In genomic region chr2:25228995-25229530, GRCm38 (mm10) we compare ENCODE assay signal across 8 mouse cellular contexts. TPM values are rescaled to one million over a fixed set of nuclear protein-coding genes. Genes with fewer than 3 reads are reported as not detected.
DNase-seq lines count a peak whose midpoint lies in the region; ATAC-seq and TF ChIP-seq lines count a peak whose summit lies in the region.
"Had no signal": no experiment of that assay in that cellular context is flagged by ENCODE, and none has a peak within 500 bp of the region (broad histone marks: within the 10 kb centered on the region; RNA-seq: fewer than 3 reads in every experiment).

No protein-coding gene starts in this region.

- no peak for TF ChIP-seq POLR2A in myocyte (IDR thresholded peaks at IDR 0.05; ENCODE audit: insufficient read length, low read depth)

- TF ChIP-seq CTCF in left cerebral cortex, adult 2 months (IDR thresholded peaks at IDR 0.05), result no peak

- DNase-seq in left cerebral cortex, adult 2 months (ENCODE audit: extremely low spot score in 1 of 2, low spot score in 2 of 2), result no peak
- no peak for DNase-seq in left cerebral cortex, postnatal 25 days (ENCODE audit: low spot score in 2 of 2)
- no peak for DNase-seq in embryo, embryonic 9.5 days (ENCODE audit: extremely low spot score)
- no peak for DNase-seq in frontal cortex, postnatal 25 days (ENCODE audit: low spot score in 2 of 2)

- H3ac ChIP-seq in myocyte (ENCODE audit: control insufficient read depth, insufficient read length), result no peak overlapping the region

- ATAC-seq in forebrain, embryonic 13.5 days, result no peak
- ATAC-seq in intestine, embryonic 15.5 days, result no peak

- H3K36me3 ChIP-seq in forebrain, embryonic 13.5 days (ENCODE audit: poor library complexity, severe bottlenecking), result no peaks in the 10 kb centered on the region
- no peaks in the 10 kb centered on the region for H3K36me3 ChIP-seq in intestine, embryonic 15.5 days
- no peaks in the 10 kb centered on the region for H3K36me3 ChIP-seq in myocyte (ENCODE audit: control insufficient read depth, insufficient read depth)

- H3K27me3 ChIP-seq in forebrain, embryonic 13.5 days, result peaks cover 18% of the 10 kb centered on the region; the same call in 1 of the 2 replicates
- H3K27me3 ChIP-seq in intestine, embryonic 15.5 days (replicated peaks), result 0 out of 2 replicates have a peak, but pooled peaks cover 6% of the 10 kb centered on the region
- peaks cover 43% of the 10 kb centered on the region for H3K27me3 ChIP-seq in myocyte (ENCODE audit: control insufficient read depth, insufficient read depth, insufficient read length)

- H3K79me2 ChIP-seq in myocyte (ENCODE audit: control insufficient read depth, insufficient read depth), result no peaks in the 10 kb centered on the region

- intact Hi-C loops in left cerebral cortex, adult 2 months (cut with DNase I), result loop anchor here (2.0 kb wide), 3 partner anchors 24 to 36 kb away; partner anchors contain the start of gene Tprn
- intact Hi-C loops in left cerebral cortex, postnatal 25 days (cut with DNase I), result loop anchor here (1.0 kb wide), 1 partner anchor 36 kb away; no protein-coding TSS in a partner anchor

- no peaks in the 10 kb centered on the region for H3K9me3 ChIP-seq in forebrain, embryonic 13.5 days (replicated peaks)
- no peaks in the 10 kb centered on the region for H3K9me3 ChIP-seq in intestine, embryonic 15.5 days

- H3K4me3 ChIP-seq in left cerebral cortex, adult 2 months, result no peak overlapping the region; the same call in 1 of the 2 replicates
- no peak overlapping the region for H3K4me3 ChIP-seq in forebrain, embryonic 13.5 days
- H3K4me3 ChIP-seq in intestine, embryonic 15.5 days (replicated peaks), result peak overlapping the region; percentile 7; the same call in 1 of the 2 replicates
- H3K4me3 ChIP-seq in myocyte, result peak overlapping the region; percentile 6

- H3K4me1 ChIP-seq in forebrain, embryonic 13.5 days, result peaks cover 17% of the 10 kb centered on the region
- peaks cover 11% of the 10 kb centered on the region for H3K4me1 ChIP-seq in intestine, embryonic 15.5 days (replicated peaks)

- H3K4me2 ChIP-seq in forebrain, embryonic 13.5 days, result peak overlapping the region; percentile 46; the same call in 1 of the 2 replicates
- peak overlapping the region; percentile 50 for H3K4me2 ChIP-seq in intestine, embryonic 15.5 days (replicated peaks)
- H3K4me2 ChIP-seq in myocyte (ENCODE audit: low read depth), result peak overlapping the region; percentile 75

- 69% methylated on average over 6 of the region's 6 CpGs for WGBS in forebrain, embryonic 13.5 days
- WGBS in intestine, embryonic 15.5 days, result 64% methylated on average over 6 of the region's 6 CpGs

- peak overlapping the region; percentile 82 for H3K27ac ChIP-seq in left cerebral cortex, adult 2 months
- H3K27ac ChIP-seq in forebrain, embryonic 13.5 days, result no peak overlapping the region
- H3K27ac ChIP-seq in intestine, embryonic 15.5 days, result peak overlapping the region; percentile 46

- H3K9ac ChIP-seq in forebrain, embryonic 13.5 days, result peak overlapping the region; percentile 52; the same call in 1 of the 2 replicates
- H3K9ac ChIP-seq in intestine, embryonic 15.5 days, result peak overlapping the region; percentile 21; the same call in 1 of the 2 replicates

TF ChIP-seq in myocyte, 11 proteins besides CTCF, POLR2A, EP300 and RAD21:
- TF ChIP-seq MYOD1 (IDR thresholded peaks at IDR 0.05; ENCODE audit: control insufficient read depth in 1 of 3, insufficient read length in 2 of 3, low read depth in 2 of 3), result no peak
- TF ChIP-seq TCF3 (IDR thresholded peaks at IDR 0.05; ENCODE audit: insufficient read length, low read depth), result no peak
- TF ChIP-seq CEBPB (IDR thresholded peaks at IDR 0.05; ENCODE audit: insufficient read depth, poor library complexity, severe bottlenecking), result no peak
- TF ChIP-seq USF1 (IDR thresholded peaks at IDR 0.05; ENCODE audit: low read depth), result no peak
- no peak for TF ChIP-seq POLR2AphosphoS2 (IDR thresholded peaks at IDR 0.05; ENCODE audit: insufficient read length, low read depth)
- no peak for TF ChIP-seq MAX (IDR thresholded peaks at IDR 0.05; ENCODE audit: low read depth)

RNA-seq across cellular contexts. Expression of gene Tubb4b, which starts 4.6 kb away (rescaled TPM):
- 100 to 1,000 TPM; 317 to 329 TPM for total RNA-seq in left cerebral cortex, adult 2 months (2021)
- total RNA-seq in left cerebral cortex, postnatal 25 days (2021), result 100 to 1,000 TPM; 376 to 398 TPM
- polyA plus RNA-seq in forebrain, embryonic 13.5 days (2015; fragmentation: Nextera tagmentation; extraction: Ambion mirVana), result 448 and 518 TPM in 2 replicates
- polyA plus RNA-seq in intestine, embryonic 15.5 days (2015; fragmentation: Nextera tagmentation; extraction: Ambion mirVana), result 600 and 657 TPM in 2 replicates
- 359 TPM for polyA plus RNA-seq in myocyte (2012; fragmentation: generic; extraction: Trizol)

RNA-seq across cellular contexts. Expression of gene Slc34a3, which starts 5.1 kb away (rescaled TPM):
- total RNA-seq in left cerebral cortex, adult 2 months (2021), result not detected
- not detected for total RNA-seq in left cerebral cortex, postnatal 25 days (2021)
- polyA plus RNA-seq in forebrain, embryonic 13.5 days (2015; fragmentation: Nextera tagmentation; extraction: Ambion mirVana), result not detected in 2 replicates
- polyA plus RNA-seq in intestine, embryonic 15.5 days (2015; fragmentation: Nextera tagmentation; extraction: Ambion mirVana), result 5.0 and 5.6 TPM in 2 replicates
- polyA plus RNA-seq in myocyte (2012; fragmentation: generic; extraction: Trizol), result not detected

RNA-seq across cellular contexts. Expression of gene Rnf224, which starts 7.5 kb away (rescaled TPM):
- total RNA-seq in left cerebral cortex, adult 2 months (2021), result not detected
- not detected for total RNA-seq in left cerebral cortex, postnatal 25 days (2021)
- not detected in 2 replicates for polyA plus RNA-seq in forebrain, embryonic 13.5 days (2015; fragmentation: Nextera tagmentation; extraction: Ambion mirVana)
- polyA plus RNA-seq in intestine, embryonic 15.5 days (2015; fragmentation: Nextera tagmentation; extraction: Ambion mirVana), result 0.14 and 0.29 TPM in 2 replicates
- polyA plus RNA-seq in myocyte (2012; fragmentation: generic; extraction: Trizol), result not detected
- polyA plus RNA-seq: cortical plate, adult 2 months had no signal

RNA-seq across cellular contexts. Expression of gene Fam166a, which starts 10.5 kb away (rescaled TPM):
- total RNA-seq in left cerebral cortex, adult 2 months (2021), result not detected
- not detected for total RNA-seq in left cerebral cortex, postnatal 25 days (2021)
- 0.21 TPM in 1 of 2 replicates, not detected in the other for polyA plus RNA-seq in forebrain, embryonic 13.5 days (2015; fragmentation: Nextera tagmentation; extraction: Ambion mirVana)
- not detected in 2 replicates for polyA plus RNA-seq in intestine, embryonic 15.5 days (2015; fragmentation: Nextera tagmentation; extraction: Ambion mirVana)
- polyA plus RNA-seq in myocyte (2012; fragmentation: generic; extraction: Trizol), result 0.48 TPM

RNA-seq across cellular contexts. Expression of gene Rnf208, which starts 13.0 kb away (rescaled TPM):
- total RNA-seq in left cerebral cortex, adult 2 months (2021), result 100 to 1,000 TPM; 249 to 270 TPM
- total RNA-seq in left cerebral cortex, postnatal 25 days (2021), result 100 to 1,000 TPM; 243 to 256 TPM
- polyA plus RNA-seq in forebrain, embryonic 13.5 days (2015; fragmentation: Nextera tagmentation; extraction: Ambion mirVana), result 43.1 and 43.2 TPM in 2 replicates
- polyA plus RNA-seq in intestine, embryonic 15.5 days (2015; fragmentation: Nextera tagmentation; extraction: Ambion mirVana), result 19.0 and 24.8 TPM in 2 replicates
- polyA plus RNA-seq in myocyte (2012; fragmentation: generic; extraction: Trizol), result 0.59 TPM

Comparison
In these comparisons a context has a peak if more than half of its experiments do, and no peak if none do; other contexts are left out.
1. H3K4me3 ChIP-seq: peak in intestine, embryonic 15.5 days (single experiment) and myocyte (single experiment); none in left cerebral cortex, adult 2 months (single experiment) and forebrain, embryonic 13.5 days (single experiment).
2. Peak in every context shown above with its lines, with median percentiles within 50 percentile points of each other: H3K4me2 ChIP-seq.